Mouse (Mus musculus): ENCODE data around the gene Rgr. TPM values are rescaled to one million over a fixed set of nuclear protein-coding genes. Genes with fewer than 3 reads are reported as not detected.

The Rgr gene
- not detected in 2 replicates for polyA plus RNA-seq (2015; fragmentation: Nextera tagmentation; extraction: Ambion mirVana)

DNA sequence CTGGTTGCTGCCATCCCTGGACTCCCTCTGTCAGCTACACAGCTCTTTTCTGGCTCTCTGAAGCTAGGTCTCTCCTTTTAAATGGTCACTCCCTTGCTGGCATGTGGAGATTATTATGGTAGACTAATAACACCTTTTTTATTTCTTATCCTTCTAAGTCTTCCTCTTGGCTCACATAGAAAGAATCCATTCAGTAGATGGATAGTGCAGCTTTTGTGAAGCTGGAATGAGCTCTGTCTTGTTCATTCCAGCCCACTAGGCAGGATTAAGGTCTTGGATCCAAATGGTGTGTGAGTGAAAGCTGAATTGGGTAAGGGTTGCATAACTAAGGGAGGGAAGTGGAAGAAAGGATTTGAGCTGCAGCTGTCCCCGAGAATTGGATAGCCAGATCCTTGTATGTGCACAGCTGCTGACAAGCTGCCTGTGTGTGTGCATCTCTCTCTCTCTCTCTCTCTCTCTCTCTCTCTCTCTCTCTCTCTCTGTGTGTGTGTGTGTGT is at the start of gene Rgr:
Gene Rgr (minus strand): TSS at position 51 of the 497 bp plus-strand sequence.
- H3K4me1 ChIP-seq (ENCODE audit: control insufficient read depth, insufficient read depth, low read length) = no peaks in the 10 kb centered on the region
- H3K4me2 ChIP-seq (ENCODE audit: low read depth, low read length) = no peak within 1 kb of the TSS
- H3K9me3 ChIP-seq (replicated peaks; ENCODE audit: control insufficient read depth, low read length) = no peaks in the 10 kb centered on the region
- ATAC-seq (ENCODE audit: insufficient read depth, low FRiP score) = no peak
- H3K4me3 ChIP-seq (replicated peaks; ENCODE audit: low read length) = no peak within 1 kb of the TSS
- no peaks in the 10 kb centered on the region for H3K27me3 ChIP-seq (ENCODE audit: control insufficient read depth, insufficient read depth, low read length)
- no peaks in the 10 kb centered on the region for H3K36me3 ChIP-seq (ENCODE audit: control insufficient read depth, insufficient read depth, low read length)
- 72% methylated on average over 1 of the region's 1 CpGs for WGBS
- H3K9ac ChIP-seq (ENCODE audit: low read length) = no peak within 1 kb of the TSS
- H3K27ac ChIP-seq (ENCODE audit: low read length) = no peak within 1 kb of the TSS

DNA sequence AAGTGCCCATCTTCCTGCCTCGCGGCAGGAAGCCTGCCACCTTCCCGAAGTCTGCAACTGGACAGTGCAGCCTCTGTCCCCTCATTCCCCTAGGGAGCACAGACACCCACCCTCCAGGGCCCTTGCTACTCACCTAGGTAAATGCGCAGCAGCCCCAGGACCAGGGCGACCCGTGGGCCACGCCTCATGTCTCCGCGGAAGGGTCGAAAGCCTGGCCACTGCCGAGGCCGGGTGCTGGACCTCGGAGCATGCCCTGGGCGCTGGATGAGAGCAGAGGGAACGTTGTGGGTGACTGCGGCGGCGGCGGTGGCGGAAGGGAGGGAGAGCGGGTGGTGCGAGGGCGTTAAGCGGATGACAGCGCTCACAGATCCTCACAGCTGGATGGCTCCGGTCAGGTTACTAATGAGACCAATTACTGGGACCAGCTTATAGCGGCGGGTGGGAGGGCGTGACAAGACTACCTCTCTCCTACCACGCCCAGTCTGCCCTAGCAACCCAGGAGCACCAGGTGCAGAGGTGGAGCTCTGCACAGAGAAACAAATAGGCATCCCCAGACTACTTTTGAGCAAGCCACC is 49.3 kb upstream of the Rgr start, which contains the start of gene Cdhr1:
Gene Cdhr1 (minus strand): TSS at position 392 of the 575 bp plus-strand sequence.
- ATAC-seq (ENCODE audit: insufficient read depth, low FRiP score) = peak; percentile 42; the same call in 1 of the 2 replicates
- Histone ChIP-seq H3K4me2 (ENCODE audit: low read depth, low read length) (peak within 1 kb of the TSS; percentile 48), H3K36me3 (ENCODE audit: control insufficient read depth, insufficient read depth, low read length) (no peaks in the 10 kb centered on the region), H3K27ac (ENCODE audit: low read length) (no peak within 1 kb of the TSS), H3K9me3 (replicated peaks; ENCODE audit: control insufficient read depth, low read length) (no peaks in the 10 kb centered on the region), H3K4me1 (ENCODE audit: control insufficient read depth, insufficient read depth, low read length) (0 out of 2 replicates have a peak, but pooled peaks cover 4% of the 10 kb centered on the region), H3K4me3 (replicated peaks; ENCODE audit: low read length) (peak within 1 kb of the TSS; percentile 23), H3K27me3 (ENCODE audit: control insufficient read depth, insufficient read depth, low read length) (peaks cover 21% of the 10 kb centered on the region), H3K9ac (ENCODE audit: low read length) (no peak within 1 kb of the TSS)
- WGBS = under 1% methylated on average over 30 of the region's 30 CpGs

DNA sequence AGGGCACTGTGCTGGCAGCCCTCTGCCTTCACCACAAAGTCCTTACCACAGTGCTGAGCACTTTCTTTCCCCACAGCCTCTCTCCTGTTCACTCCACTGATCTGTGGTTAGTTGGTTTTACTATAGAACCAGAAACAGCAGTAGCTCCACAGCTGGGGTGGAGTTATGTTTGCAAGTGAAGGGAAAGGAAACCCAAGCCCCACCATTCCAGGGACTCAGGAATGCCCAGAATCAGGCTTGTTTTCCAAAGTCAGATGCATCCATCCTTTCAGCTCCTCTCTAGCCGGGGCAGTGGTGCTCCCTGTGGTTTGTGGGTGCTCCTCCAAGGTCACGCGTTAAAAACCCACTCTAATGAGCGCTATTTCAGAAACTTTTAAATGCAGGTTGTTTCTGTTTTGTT is 46.8 kb upstream of the Rgr start:
- 0 out of 2 replicates have a peak, but pooled peaks cover 4% of the 10 kb centered on the region for H3K4me1 ChIP-seq (ENCODE audit: control insufficient read depth, insufficient read depth, low read length)
- no peak overlapping the region for H3K4me3 ChIP-seq (replicated peaks; ENCODE audit: low read length)
- 69% methylated on average over 4 of the region's 4 CpGs for WGBS
- no peak for ATAC-seq (ENCODE audit: insufficient read depth, low FRiP score)
- H3K9me3 ChIP-seq (replicated peaks; ENCODE audit: control insufficient read depth, low read length) = no peaks in the 10 kb centered on the region
- H3K27me3 ChIP-seq (ENCODE audit: control insufficient read depth, insufficient read depth, low read length) = peaks cover 21% of the 10 kb centered on the region
- H3K4me2 ChIP-seq (ENCODE audit: low read depth, low read length) = no peak overlapping the region
- no peak overlapping the region for H3K27ac ChIP-seq (ENCODE audit: low read length)
- H3K9ac ChIP-seq (ENCODE audit: low read length) = no peak overlapping the region
- H3K36me3 ChIP-seq (ENCODE audit: control insufficient read depth, insufficient read depth, low read length) = no peaks in the 10 kb centered on the region

DNA sequence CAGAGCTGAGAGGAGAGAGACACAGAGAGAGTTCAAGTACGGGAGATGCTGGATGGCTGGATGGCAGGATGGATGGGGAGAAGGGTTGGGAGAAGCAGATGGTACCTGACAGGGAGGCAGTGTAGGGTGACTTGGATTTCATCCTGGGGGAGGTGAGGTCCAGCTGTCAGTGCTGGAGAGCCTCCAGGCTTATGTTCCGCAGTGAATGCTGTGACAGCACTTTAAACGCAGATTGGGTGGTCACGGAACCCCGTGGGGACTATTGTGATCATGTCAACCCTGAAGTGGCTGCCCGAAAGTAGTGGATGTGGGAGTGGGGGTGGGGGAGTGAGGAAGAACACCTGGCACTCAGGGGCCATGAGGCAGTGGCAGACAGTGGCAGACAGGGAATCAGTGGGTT is 45.7 kb upstream of the Rgr start:
- ATAC-seq (ENCODE audit: insufficient read depth, low FRiP score) = no peak
- H3K4me3 ChIP-seq (replicated peaks; ENCODE audit: low read length) = no peak overlapping the region
- H3K27me3 ChIP-seq (ENCODE audit: control insufficient read depth, insufficient read depth, low read length) = peaks cover 21% of the 10 kb centered on the region

DNA sequence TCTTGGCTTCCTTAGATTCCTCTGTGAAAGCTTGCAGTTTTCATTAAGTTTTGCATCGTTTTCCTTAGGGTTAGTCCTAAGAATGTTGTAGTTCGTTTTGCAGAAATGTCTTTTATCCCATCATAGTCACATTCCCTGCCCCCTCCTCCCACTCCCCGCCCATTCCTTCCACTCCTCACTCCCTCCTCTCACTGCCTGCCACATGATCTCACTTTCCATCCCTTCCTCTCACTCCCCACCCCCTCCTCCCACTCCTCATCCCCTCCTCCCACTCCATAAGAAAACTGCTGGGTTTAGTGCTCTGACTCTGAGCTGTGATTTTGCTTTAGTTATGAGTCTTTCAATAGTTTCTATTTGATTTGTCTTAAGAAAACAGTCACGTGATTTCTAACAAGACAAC is 35.0 kb upstream of the Rgr start:
- Histone ChIP-seq H3K9ac (ENCODE audit: low read length) (no peak overlapping the region), H3K27ac (ENCODE audit: low read length) (no peak overlapping the region), H3K4me1 (ENCODE audit: control insufficient read depth, insufficient read depth, low read length) (no peaks in the 10 kb centered on the region), H3K4me3 (replicated peaks; ENCODE audit: low read length) (no peak overlapping the region), H3K36me3 (ENCODE audit: control insufficient read depth, insufficient read depth, low read length) (no peaks in the 10 kb centered on the region), H3K27me3 (ENCODE audit: control insufficient read depth, insufficient read depth, low read length) (no peaks in the 10 kb centered on the region), H3K9me3 (replicated peaks; ENCODE audit: control insufficient read depth, low read length) (no peaks in the 10 kb centered on the region), H3K4me2 (ENCODE audit: low read depth, low read length) (no peak overlapping the region)
- no peak for ATAC-seq (ENCODE audit: insufficient read depth, low FRiP score)
- 23% methylated on average over 4 of the region's 4 CpGs for WGBS

More for the DNA sequence above, 45.7 kb upstream of the Rgr start:
- WGBS = 57% methylated on average over 6 of the region's 6 CpGs
- Histone ChIP-seq H3K9ac (ENCODE audit: low read length) (no peak overlapping the region), H3K36me3 (ENCODE audit: control insufficient read depth, insufficient read depth, low read length) (no peaks in the 10 kb centered on the region), H3K4me1 (ENCODE audit: control insufficient read depth, insufficient read depth, low read length) (0 out of 2 replicates have a peak, but pooled peaks cover 4% of the 10 kb centered on the region), H3K27ac (ENCODE audit: low read length) (no peak overlapping the region), H3K4me2 (ENCODE audit: low read depth, low read length) (no peak overlapping the region), H3K9me3 (replicated peaks; ENCODE audit: control insufficient read depth, low read length) (no peaks in the 10 kb centered on the region)

DNA sequence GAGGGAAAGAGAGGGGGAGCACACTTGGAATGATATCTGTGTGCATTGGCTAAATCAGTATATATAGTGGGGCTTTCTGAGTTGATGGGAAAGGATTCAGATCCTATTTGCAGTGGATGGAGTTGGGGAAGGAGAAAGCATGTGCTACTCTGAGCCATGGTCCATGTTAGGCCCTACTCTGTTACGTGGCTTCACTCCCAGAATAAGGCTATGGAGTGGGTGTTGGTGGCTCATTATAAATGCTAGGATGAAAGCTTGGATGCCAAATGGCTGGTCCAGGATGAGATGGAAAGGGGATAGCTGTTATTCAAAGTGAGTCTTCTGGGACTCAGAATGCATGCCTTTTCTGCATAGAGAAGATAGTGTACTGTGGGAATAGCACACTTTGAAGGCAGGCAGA is 32.0 kb upstream of the Rgr start:
- H3K4me2 ChIP-seq (ENCODE audit: low read depth, low read length) = no peak overlapping the region
- 68% methylated on average over 1 of the region's 1 CpGs for WGBS

DNA sequence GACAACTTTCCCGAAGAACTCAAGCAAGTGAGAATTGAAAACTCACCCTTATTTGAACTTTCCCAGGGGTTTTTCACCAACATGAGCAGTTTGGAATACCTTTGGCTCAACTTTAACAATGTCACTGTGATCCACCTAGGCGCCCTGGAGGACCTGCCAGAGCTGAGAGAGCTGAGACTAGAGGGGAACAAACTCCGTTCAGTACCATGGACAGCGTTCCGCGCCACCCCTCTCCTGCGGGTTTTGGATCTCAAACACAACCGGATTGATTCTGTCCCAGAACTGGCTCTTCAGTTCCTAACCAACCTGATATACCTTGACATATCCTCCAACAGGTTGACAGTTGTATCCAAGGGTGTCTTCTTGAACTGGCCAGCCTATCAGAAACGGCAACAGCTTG is 19.8 kb upstream of the Rgr start:
- no peak overlapping the region for H3K4me3 ChIP-seq (replicated peaks; ENCODE audit: low read length)
- WGBS = 17% methylated on average over 9 of the region's 9 CpGs
- H3K27ac ChIP-seq (ENCODE audit: low read length) = no peak overlapping the region

More for the DNA sequence above, 32.0 kb upstream of the Rgr start:
- no peaks in the 10 kb centered on the region for H3K9me3 ChIP-seq (replicated peaks; ENCODE audit: control insufficient read depth, low read length)
- H3K4me3 ChIP-seq (replicated peaks; ENCODE audit: low read length) = no peak overlapping the region
- ATAC-seq (ENCODE audit: insufficient read depth, low FRiP score) = no peak
- no peak overlapping the region for H3K27ac ChIP-seq (ENCODE audit: low read length)
- H3K36me3 ChIP-seq (ENCODE audit: control insufficient read depth, insufficient read depth, low read length) = no peaks in the 10 kb centered on the region
- H3K4me1 ChIP-seq (ENCODE audit: control insufficient read depth, insufficient read depth, low read length) = no peaks in the 10 kb centered on the region
- no peaks in the 10 kb centered on the region for H3K27me3 ChIP-seq (ENCODE audit: control insufficient read depth, insufficient read depth, low read length)
- H3K9ac ChIP-seq (ENCODE audit: low read length) = no peak overlapping the region

DNA sequence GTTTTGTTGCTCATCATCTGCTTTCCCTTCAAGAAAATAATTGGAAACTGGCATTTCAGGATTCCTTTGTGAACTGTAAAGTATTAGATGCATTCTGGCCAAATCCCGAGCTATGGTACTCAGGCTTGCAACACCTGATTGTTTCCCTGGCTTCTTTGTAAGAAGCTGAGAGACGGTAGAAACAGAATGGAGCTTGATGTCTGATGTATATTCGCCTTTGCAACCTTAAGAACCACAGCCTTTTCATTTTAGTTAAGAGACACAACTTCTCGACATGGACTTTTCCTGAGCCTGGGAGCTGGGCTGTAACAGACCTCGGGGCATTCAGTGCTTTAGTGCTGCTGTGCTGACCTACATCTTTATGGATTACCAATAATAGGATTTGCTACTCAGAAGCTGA is 18.9 kb upstream of the Rgr start, which contains the start of gene Lrit2:
Gene Lrit2 (plus strand): TSS at position 301 of the 400 bp plus-strand sequence.
- Histone ChIP-seq H3K4me2 (ENCODE audit: low read depth, low read length) (no peak within 1 kb of the TSS), H3K36me3 (ENCODE audit: control insufficient read depth, insufficient read depth, low read length) (no peaks in the 10 kb centered on the region), H3K4me1 (ENCODE audit: control insufficient read depth, insufficient read depth, low read length) (no peaks in the 10 kb centered on the region), H3K9me3 (replicated peaks; ENCODE audit: control insufficient read depth, low read length) (no peaks in the 10 kb centered on the region), H3K4me3 (replicated peaks; ENCODE audit: low read length) (no peak within 1 kb of the TSS), H3K9ac (ENCODE audit: low read length) (no peak within 1 kb of the TSS), H3K27ac (ENCODE audit: low read length) (no peak within 1 kb of the TSS), H3K27me3 (ENCODE audit: control insufficient read depth, insufficient read depth, low read length) (no peaks in the 10 kb centered on the region)
- WGBS = 74% methylated on average over 5 of the region's 5 CpGs
- ATAC-seq (ENCODE audit: insufficient read depth, low FRiP score) = no peak

More for the DNA sequence above, 19.8 kb upstream of the Rgr start:
- Histone ChIP-seq H3K4me2 (ENCODE audit: low read depth, low read length) (no peak overlapping the region), H3K9ac (ENCODE audit: low read length) (no peak overlapping the region), H3K9me3 (replicated peaks; ENCODE audit: control insufficient read depth, low read length) (no peaks in the 10 kb centered on the region), H3K36me3 (ENCODE audit: control insufficient read depth, insufficient read depth, low read length) (no peaks in the 10 kb centered on the region), H3K4me1 (ENCODE audit: control insufficient read depth, insufficient read depth, low read length) (no peaks in the 10 kb centered on the region), H3K27me3 (ENCODE audit: control insufficient read depth, insufficient read depth, low read length) (no peaks in the 10 kb centered on the region)
- ATAC-seq (ENCODE audit: insufficient read depth, low FRiP score) = no peak

DNA sequence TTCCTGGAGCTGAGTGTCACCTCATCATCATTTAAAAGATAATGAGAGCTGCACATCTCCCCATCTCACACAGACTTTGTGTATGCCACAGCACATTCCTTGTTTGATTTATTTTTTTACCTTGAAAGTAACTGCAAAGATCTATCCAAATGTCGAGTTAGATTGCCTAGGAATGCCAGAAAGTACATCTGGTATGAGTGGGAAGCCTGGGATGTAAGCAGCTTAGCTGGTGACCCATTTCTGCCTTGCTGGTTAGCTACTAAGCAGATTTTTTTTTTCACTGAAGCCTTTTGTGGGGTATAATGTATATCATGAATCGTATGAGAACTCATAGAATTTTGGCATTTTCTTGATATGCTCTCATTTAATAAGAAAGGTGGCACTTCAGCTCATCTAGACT is 17.9 kb upstream of the Rgr start:
- H3K9me3 ChIP-seq (replicated peaks; ENCODE audit: control insufficient read depth, low read length) = no peaks in the 10 kb centered on the region
- no peaks in the 10 kb centered on the region for H3K36me3 ChIP-seq (ENCODE audit: control insufficient read depth, insufficient read depth, low read length)
- 46% methylated on average over 2 of the region's 2 CpGs for WGBS
- no peaks in the 10 kb centered on the region for H3K27me3 ChIP-seq (ENCODE audit: control insufficient read depth, insufficient read depth, low read length)
- no peak overlapping the region for H3K9ac ChIP-seq (ENCODE audit: low read length)
- no peak for ATAC-seq (ENCODE audit: insufficient read depth, low FRiP score)
- no peak overlapping the region for H3K4me3 ChIP-seq (replicated peaks; ENCODE audit: low read length)
- H3K27ac ChIP-seq (ENCODE audit: low read length) = no peak overlapping the region
- no peaks in the 10 kb centered on the region for H3K4me1 ChIP-seq (ENCODE audit: control insufficient read depth, insufficient read depth, low read length)
- no peak overlapping the region for H3K4me2 ChIP-seq (ENCODE audit: low read depth, low read length)
